Mouse (Mus musculus) heart, embryonic 13.5 days (tissue): ENCODE measurements around the gene Nup62. TPM values are rescaled to one million over a fixed set of nuclear protein-coding genes. Genes with fewer than 3 reads are reported as not detected.
A peak's percentile ranks its signal among the peaks of the same experiment; 100 is the strongest.

Experiments used
- ATAC-seq: fragments of 200-750 bp; cut with Nextera tagmentation; 2 replicates; pipeline ENCODE4 v1.8.0; 2017; ENCODE audit warnings: moderate TSS enrichment; ENCODE audit not compliant: insufficient number of reproducible peaks, low FRiP score, low TSS enrichment; ENCODE audit errors: extremely low read depth
- H3K27ac ChIP-seq: fragments of 300-500 bp; sonication (generic); replicated peaks from 2 replicates; pipeline ENCODE4 v1.5.1; 2015; ENCODE audit warnings: moderate library complexity, mild to moderate bottlenecking, inconsistent platforms
- H3K27me3 ChIP-seq: fragments of 300-500 bp; sonication (generic); replicated peaks from 2 replicates; pipeline ENCODE4 v1.6.1; 2015; ENCODE audit warnings: mild to moderate bottlenecking, inconsistent platforms
- H3K36me3 ChIP-seq: fragments of 300-500 bp; sonication (generic); 2 replicates; pipeline ENCODE4 v1.6.1; 2015; ENCODE audit warnings: mild to moderate bottlenecking, inconsistent platforms
- H3K4me1 ChIP-seq: fragments of 300-500 bp; sonication (generic); 2 replicates; pipeline ENCODE4 v1.6.1; 2015; ENCODE audit warnings: inconsistent platforms
- H3K4me2 ChIP-seq: fragments of 300-500 bp; sonication (generic); 2 replicates; pipeline ENCODE4 v1.6.1; 2015; ENCODE audit warnings: inconsistent platforms, mild to moderate bottlenecking, moderate library complexity
- H3K4me3 ChIP-seq: fragments of 300-500 bp; sonication (generic); 2 replicates; pipeline ENCODE4 v1.5.1; 2015; ENCODE audit warnings: moderate library complexity, mild to moderate bottlenecking, inconsistent platforms
- H3K9ac ChIP-seq: fragments of 300-500 bp; sonication (generic); 2 replicates; pipeline ENCODE4 v1.6.1; 2015; ENCODE audit warnings: inconsistent platforms, mild to moderate bottlenecking, moderate library complexity
- H3K9me3 ChIP-seq: fragments of 300-500 bp; sonication (generic); 2 replicates; pipeline ENCODE4 v1.6.1; 2016; ENCODE audit warnings: inconsistent platforms
- WGBS: fragments of 180-500 bp; shearing (Covaris S2); methylation state at CpG from one replicate; pipeline ENCODE4 v1.1.7; 2015; ENCODE audit warnings: mixed read lengths; 5-methylcytosine and 5-hydroxymethylcytosine counted together
- polyA plus RNA-seq: library from polyadenylated mRNA; unstranded; fragments of >200 nt; fragmentation: Nextera tagmentation; extraction: Ambion mirVana; gene quantifications from 2 replicates; pipeline ENCODE4 v1.2.1, GENCODE M21; 2015

The Nup62 gene
- polyA plus RNA-seq, 1 experiment from 2014 or later = 77.5 TPM

DNA sequence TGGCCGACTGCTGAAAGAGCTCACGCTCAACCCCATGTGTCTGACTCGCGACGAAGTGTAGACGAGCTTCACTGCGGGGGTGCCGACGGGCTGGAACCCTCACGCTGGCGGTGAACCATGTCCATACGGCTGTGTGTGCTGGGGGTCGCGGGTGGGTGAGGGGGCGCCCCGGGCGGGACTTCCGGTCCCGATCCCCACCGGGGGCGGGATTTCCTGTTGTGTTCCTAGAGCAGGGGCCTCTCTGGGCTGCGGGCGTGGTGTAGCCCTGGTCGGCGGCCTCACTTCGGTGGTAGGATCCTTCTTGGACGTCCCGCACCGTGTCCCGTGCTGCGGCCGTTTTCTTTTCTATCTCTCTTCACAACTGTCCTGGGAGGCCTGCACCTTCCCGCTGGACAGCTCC, 34.3 kb downstream of the Nup62 start:
- WGBS = under 1% methylated on average over 33 of the region's 33 CpGs
- Histone ChIP-seq H3K27ac (peak overlapping the region; percentile 99), H3K4me1 (peaks cover 52% of the 10 kb centered on the region), H3K9me3 (no peaks in the 10 kb centered on the region), H3K4me2 (peak overlapping the region; percentile 96), H3K9ac (peak overlapping the region; percentile 94), H3K4me3 (peak overlapping the region; percentile 82), H3K27me3 (no peaks in the 10 kb centered on the region), H3K36me3 (peaks cover 40% of the 10 kb centered on the region)
- no peak for ATAC-seq

GRCm38 (mm10) chr7:44850789-44851624, 35.1 kb downstream of the Nup62 start:
- Histone ChIP-seq H3K4me1 (peaks cover 61% of the 10 kb centered on the region), H3K27ac (peak overlapping the region; percentile 99)
- 69% methylated on average over 8 of the region's 8 CpGs for WGBS

DNA sequence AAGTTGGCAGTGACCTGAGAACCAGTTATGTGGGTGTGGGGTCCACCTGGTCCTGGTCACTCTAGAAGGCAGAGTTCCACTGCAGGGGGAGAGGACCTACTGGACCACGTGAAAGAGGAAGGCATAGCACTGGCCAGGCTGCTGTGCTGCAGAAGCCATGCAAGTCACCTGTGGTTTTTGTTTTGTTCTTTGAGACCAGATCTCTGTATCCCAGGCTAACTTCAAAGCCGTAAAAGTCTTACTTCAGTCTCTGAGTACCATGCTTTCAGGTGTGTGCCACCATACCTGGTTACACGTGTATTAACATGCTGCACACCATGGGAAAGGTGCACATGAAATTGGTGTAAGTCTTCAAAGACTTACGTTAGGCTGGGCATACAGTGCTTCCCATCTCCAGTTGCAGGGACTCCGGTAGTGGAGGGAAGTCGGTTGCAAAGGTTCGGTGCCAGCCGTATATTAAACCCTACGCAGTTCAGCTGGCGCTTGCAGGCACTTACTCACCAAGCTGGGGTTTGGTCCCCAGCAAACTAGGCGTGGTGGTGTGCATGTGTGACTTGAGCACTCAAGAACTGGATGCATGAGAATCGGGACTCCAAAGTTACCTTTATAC, 35.8 kb downstream of the Nup62 start:
- Histone ChIP-seq H3K4me1 (peaks cover 68% of the 10 kb centered on the region), H3K36me3 (peaks cover 24% of the 10 kb centered on the region), H3K4me2 (peak overlapping the region; percentile 96), H3K9me3 (no peaks in the 10 kb centered on the region), H3K9ac (peak overlapping the region; percentile 94), H3K27me3 (no peaks in the 10 kb centered on the region), H3K4me3 (peak overlapping the region; percentile 82), H3K27ac (no peak overlapping the region; the same call in 1 of the 2 replicates)
- no peak for ATAC-seq
- 87% methylated on average over 12 of the region's 12 CpGs for WGBS

More at GRCm38 (mm10) chr7:44850789-44851624, 35.1 kb downstream of the Nup62 start:
- H3K4me2 ChIP-seq = peak overlapping the region; percentile 96
- peak overlapping the region; percentile 82 for H3K4me3 ChIP-seq
- no peak for ATAC-seq
- no peaks in the 10 kb centered on the region for H3K9me3 ChIP-seq
- no peaks in the 10 kb centered on the region for H3K27me3 ChIP-seq
- H3K9ac ChIP-seq = peak overlapping the region; percentile 94
- H3K36me3 ChIP-seq = peaks cover 31% of the 10 kb centered on the region

DNA sequence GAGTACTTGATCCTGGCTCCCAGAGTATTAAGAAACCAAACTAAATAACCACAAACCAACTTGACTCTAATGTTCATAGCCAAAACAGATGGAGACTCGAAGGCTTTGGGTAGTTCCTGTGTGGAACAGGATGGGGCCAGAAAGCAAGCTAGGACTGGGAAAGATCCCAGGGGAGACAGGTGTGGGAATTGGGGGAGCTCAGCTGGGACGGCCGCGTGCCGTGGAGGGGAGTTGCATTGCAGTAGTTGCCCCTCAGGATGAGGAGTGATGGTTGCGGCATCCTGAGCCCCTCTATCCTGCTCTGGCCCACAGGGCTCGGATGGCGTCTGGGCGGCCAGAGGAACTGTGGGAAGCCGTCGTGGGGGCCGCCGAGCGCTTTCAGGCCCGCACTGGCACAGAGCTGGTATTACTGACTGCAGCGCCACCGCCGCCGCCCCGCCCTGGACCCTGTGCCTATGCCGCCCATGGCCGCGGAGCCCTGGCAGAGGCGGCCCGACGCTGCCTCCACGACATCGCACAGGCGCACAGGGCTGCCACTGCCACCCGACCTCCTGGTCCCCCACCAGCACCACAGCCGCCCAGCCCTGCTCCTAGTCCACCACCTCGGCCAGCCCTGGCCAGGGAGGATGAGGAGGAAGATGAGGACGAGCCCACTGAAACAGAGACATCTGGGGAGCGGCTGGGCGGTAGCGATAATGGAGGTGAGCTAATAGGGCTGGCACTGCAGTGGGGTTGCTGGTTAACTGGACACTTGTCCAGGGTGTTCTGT, 36.6 kb downstream of the Nup62 start:
- 84% methylated on average over 36 of the region's 36 CpGs for WGBS
- H3K36me3 ChIP-seq = peaks cover 21% of the 10 kb centered on the region
- H3K9ac ChIP-seq = peak overlapping the region; percentile 24; the same call in 1 of the 2 replicates
- H3K27me3 ChIP-seq = no peaks in the 10 kb centered on the region
- peaks cover 67% of the 10 kb centered on the region for H3K4me1 ChIP-seq
- H3K4me3 ChIP-seq = peak overlapping the region; percentile 15; the same call in 1 of the 2 replicates
- H3K27ac ChIP-seq = no peak overlapping the region
- no peaks in the 10 kb centered on the region for H3K9me3 ChIP-seq
- ATAC-seq = no peak
- H3K4me2 ChIP-seq = peak overlapping the region; percentile 87; the same call in 1 of the 2 replicates

- Histone ChIP-seq H3K9me3 (no peaks in the 10 kb centered on the region), H3K4me3 (peak overlapping the region; percentile 55; the same call in 1 of the 2 replicates), H3K4me1 (peaks cover 67% of the 10 kb centered on the region), H3K36me3 (peaks cover 21% of the 10 kb centered on the region), H3K9ac (0 out of 2 replicates have a peak overlapping the region, but pooled peaks have one; percentile 24), H3K4me2 (peak overlapping the region; percentile 87), H3K27ac (no peak overlapping the region), H3K27me3 (no peaks in the 10 kb centered on the region)
- ATAC-seq = no peak
- 93% methylated on average over 2 of the region's 2 CpGs for WGBS
Measured at GRCm38 (mm10) chr7:44853065-44853464, 37.2 kb downstream of the Nup62 start.

DNA sequence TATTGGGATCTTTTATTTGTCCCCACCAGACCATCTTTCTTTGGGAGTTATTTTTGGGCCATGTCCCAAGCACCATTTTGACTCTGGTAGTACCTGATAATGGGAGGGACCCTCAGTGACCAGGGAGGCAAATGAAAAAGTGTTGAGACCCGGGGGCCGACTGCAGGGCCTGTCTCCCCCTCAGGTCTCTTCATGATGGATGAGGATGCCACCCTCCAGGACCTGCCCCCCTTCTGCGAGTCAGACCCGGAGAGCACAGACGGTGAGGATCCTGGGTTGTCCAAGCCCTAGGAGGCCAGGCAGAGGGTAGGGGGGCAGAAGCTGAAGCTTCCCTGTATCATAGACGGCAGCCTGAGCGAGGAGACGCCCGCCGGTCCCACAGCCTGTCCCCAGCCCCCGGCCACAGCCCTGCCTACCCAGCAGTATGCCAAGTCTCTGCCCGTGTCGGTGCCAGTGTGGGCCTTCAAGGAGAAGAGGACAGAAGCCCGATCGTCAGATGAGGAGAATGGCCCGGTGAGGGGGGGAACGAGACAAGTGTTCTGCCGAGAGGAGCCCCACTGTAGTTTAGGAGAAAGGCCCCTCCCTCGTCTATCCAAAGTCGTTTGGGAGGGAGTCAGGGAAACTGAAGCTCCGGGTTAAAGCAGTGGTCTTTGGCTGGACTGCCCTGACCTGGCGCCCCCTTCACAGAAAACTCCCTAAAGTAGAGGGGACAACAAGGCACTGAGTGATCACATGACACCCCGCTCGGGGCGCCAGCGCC, 37.9 kb downstream of the Nup62 start:
- Histone ChIP-seq H3K4me2 (peak overlapping the region; percentile 87), H3K4me1 (peaks cover 72% of the 10 kb centered on the region), H3K4me3 (peak overlapping the region; percentile 55), H3K27me3 (no peaks in the 10 kb centered on the region), H3K27ac (peak overlapping the region; percentile 98), H3K9ac (peak overlapping the region; percentile 89), H3K9me3 (no peaks in the 10 kb centered on the region), H3K36me3 (peaks cover 21% of the 10 kb centered on the region)
- no peak for ATAC-seq
- WGBS = 23% methylated on average over 26 of the region's 26 CpGs

GRCm38 (mm10) chr7:44854356-44855031, 38.6 kb downstream of the Nup62 start:
- Histone ChIP-seq H3K4me3 (peak overlapping the region; percentile 55), H3K9me3 (no peaks in the 10 kb centered on the region), H3K4me2 (peak overlapping the region; percentile 87), H3K9ac (peak overlapping the region; percentile 89), H3K36me3 (peaks cover 25% of the 10 kb centered on the region), H3K27ac (peak overlapping the region; percentile 98), H3K4me1 (peaks cover 72% of the 10 kb centered on the region), H3K27me3 (no peaks in the 10 kb centered on the region)
- WGBS = 4% methylated on average over 45 of the region's 45 CpGs
- ATAC-seq = peak; percentile 51

GRCm38 (mm10) chr7:44855036-44855435, 39.1 kb downstream of the Nup62 start:
- peak overlapping the region; percentile 87 for H3K4me2 ChIP-seq
- 40% methylated on average over 10 of the region's 10 CpGs for WGBS
- H3K27me3 ChIP-seq = no peaks in the 10 kb centered on the region
- peaks cover 30% of the 10 kb centered on the region for H3K36me3 ChIP-seq
- H3K4me3 ChIP-seq = peak overlapping the region; percentile 55
- H3K4me1 ChIP-seq = peaks cover 72% of the 10 kb centered on the region
- peak overlapping the region; percentile 98 for H3K27ac ChIP-seq
- peak overlapping the region; percentile 89 for H3K9ac ChIP-seq
- no peaks in the 10 kb centered on the region for H3K9me3 ChIP-seq
- no peak for ATAC-seq

DNA sequence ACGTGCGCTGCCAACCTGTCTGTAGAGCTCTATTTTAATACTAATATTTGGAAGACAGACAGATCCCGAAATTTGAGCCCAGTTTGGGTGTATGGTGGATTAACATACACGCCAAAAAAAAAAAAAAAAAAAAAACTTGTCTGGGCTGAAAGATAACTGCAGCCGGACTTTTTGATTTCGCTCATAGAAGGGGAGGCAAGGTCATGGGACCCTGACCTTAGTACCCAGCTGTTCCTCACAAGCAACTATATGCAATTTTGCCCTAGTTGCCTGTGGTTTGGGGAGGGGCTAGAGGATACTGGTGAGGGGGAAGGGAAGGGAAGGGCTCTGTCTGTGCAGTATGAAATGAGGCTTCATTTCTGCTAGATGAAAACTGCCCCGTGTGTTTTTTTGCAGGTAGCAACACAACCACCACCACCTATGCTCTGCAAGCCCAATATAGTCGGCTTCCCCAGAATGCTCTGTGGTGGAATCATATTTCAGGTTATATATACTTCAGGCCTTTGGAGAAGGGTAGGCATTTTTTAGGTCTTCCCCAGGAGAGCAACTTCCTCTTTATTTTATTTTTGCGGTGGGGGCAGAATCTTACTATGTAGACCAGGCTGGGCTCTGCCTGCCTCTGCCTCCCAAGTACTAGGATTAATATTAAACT, 40.5 kb downstream of the Nup62 start:
- Histone ChIP-seq H3K27ac (peak overlapping the region; percentile 93), H3K9ac (peak overlapping the region; percentile 94), H3K9me3 (no peaks in the 10 kb centered on the region), H3K36me3 (peaks cover 35% of the 10 kb centered on the region), H3K4me1 (peaks cover 74% of the 10 kb centered on the region), H3K4me2 (peak overlapping the region; percentile 87), H3K4me3 (peak overlapping the region; percentile 88), H3K27me3 (no peaks in the 10 kb centered on the region)
- WGBS = 58% methylated on average over 9 of the region's 9 CpGs
- no peak for ATAC-seq
